Mouse (Mus musculus) spleen, postnatal 14 days (tissue): ENCODE measurements around the gene Fbxw7.

Experiments used
- DNase-seq, 2 experiments: peaks; one replicate each; pipeline ENCODE4 v3.0.0; 2021 to 2022; ENCODE audit warnings: low spot score in 2 of 2

Gene Fbxw7

DNA sequence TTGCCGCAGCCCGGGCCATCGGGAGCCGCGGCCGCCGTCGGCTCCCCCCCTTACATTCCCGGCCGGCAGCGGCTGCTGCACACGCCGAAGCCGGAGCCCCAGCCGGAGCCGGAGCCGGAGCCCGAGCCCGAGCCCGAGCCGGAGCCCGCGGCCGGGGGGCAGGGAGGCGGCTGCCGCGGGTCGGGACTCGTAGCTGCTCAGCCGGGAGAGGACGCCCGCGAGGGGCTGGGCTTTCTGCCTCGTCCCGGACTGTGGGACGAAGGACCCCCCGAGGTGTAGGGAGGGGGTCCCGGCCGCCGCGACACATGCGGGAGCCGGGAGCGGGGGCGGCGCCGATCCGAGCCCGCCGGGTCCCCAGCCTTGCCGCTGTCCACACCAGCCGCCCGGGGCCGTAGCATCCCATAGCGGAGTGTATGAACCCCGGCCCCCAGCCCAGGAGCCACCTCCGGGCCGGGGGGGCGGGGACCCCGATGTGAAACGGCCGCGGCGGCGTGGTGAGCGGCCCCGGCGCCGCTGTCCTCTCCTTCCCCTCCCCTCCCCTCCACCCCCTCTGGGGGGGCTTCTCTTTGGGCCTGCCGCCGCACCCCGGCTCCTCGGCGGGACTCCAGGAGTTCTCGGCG is at the start of gene Fbxw7:
Fbxw7 (plus strand) TSS at position 507 of the 620 bp plus-strand sequence.
- peak; percentile 16 for DNase-seq

DNA sequence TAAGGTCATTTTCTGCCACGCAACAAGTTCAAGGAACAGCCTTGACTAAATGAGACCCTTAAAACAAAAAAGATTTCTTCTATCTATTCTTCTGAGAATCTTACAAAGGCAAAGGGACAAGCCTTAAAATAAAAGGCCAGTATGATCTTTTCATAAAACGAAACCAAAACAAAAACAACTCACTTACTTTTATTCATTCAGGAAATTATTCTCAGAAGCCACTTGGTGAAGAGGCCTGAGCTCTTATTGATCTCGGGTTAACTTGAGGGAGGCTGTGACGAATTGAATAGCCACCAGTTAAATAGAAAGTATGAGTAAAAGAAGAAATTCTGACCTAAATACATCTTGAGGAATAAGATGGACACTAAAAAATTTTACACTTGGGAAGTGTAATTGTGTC is 46.1 kb upstream of the Fbxw7 start:
- DNase-seq = no peak

DNA sequence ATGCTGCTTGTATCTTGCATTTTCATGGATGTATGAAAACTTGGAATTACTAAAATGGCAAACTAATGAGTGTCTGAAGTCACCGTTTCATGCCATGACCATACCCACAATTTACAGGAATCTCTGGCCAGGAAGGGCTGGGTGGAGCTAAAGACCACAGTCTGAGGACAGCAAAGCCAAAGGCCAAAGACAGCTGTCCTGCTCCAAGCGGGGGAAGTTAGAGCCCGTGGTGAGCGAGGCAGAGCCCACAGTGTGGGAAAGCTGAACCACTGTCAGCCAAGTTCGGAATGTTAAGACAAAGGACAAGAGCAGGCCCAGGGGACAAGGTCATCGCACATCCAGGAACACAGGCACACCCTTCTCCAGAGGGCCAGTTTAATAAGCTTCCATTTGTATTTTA is 45.7 kb upstream of the Fbxw7 start:
- DNase-seq = no peak

DNA sequence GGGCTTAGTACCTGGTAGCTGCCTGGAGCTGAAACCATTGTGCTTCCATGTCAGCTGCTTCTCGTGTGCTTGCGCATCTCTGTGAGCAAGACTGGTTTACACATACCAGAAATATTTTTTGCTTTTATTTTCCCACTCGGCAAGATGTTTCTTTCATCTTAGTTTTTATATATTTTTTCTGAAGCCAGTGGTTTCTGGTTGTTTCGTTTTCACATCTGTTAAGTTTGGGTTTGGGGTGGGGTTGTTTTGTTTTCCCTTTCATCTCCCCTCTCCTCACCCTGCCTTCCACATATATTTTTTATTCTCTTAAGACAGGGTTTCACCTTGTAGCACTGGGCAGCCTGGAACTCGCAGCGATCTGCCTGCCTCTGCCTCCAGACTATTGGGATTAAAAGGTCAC is 44.5 kb upstream of the Fbxw7 start:
- DNase-seq = no peak

DNA sequence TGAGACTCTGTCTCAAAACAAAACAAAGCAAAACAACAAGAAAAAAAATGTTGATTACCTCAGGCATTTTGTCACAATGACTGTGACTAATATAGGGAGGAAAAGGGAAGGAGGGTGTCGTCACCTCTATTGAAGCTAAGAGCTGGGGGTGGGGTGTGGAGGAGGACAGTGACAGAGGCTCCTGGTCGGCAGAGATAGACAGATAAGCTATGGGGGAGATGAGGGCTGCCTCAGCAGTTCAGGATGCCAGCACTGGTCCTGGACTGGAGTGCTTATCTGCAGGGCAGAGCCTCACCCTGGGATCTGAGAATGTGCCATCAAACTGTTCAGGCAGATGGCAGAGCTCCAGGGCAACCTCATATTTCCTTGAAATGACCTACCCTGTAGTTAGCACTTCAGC is 43.1 kb upstream of the Fbxw7 start:
- DNase-seq = peak; percentile 13 to 18

DNA sequence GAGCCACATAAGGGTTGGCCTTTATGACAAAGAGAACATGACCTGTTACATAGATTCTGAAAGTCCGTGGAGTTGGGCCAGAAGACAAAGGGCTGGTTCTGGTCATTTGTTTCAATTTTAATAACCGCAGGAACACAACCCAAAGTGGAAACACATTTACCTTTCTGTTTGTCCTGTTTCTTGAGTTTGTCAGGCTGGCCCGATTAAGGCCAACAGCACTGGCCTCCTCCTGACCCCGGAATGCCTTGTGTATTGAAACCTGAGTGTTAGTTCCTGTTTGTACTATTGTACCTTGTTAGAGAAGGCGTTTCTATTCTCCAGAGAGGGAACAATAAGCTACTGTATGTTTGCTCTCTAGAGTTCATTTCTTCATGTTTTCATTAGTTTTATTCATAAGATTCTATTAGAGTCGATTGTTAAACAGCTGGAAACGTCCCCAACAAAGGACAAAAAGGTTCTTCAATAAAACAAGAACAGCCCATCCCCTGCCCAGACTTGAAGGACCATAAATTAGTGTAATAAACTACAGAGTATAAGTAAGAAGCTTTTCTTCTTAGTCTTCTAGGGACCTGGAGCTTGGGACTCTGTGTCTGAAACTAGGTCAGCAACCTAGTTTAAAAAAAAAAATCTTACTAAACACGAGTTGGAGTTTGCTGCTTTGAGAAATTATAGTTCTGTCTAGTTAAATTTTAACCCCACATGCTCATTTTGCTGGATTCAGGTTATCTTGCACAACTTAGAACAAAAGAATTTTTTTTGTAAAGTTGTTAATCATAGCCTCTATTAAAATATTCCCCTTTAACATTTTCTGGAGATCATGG is 40.6 kb upstream of the Fbxw7 start:
- no peak for DNase-seq

DNA sequence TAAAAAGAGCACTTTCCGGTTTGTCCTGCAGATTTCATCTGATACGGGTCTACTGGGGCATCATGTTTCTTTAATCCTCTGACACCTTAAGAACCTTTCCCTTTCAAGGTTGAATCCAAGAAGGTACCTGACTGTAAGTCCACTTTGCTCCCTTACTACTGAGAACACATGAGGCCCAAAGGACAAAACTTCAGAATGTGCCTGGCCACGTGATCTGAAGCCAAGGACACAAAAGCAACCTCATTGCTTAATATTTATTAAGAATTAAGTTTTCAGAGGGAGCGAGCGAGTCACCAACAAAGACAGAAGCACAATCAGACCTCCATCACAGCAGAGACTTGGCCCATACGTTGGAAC is 40.0 kb upstream of the Fbxw7 start:
- DNase-seq = no peak

DNA sequence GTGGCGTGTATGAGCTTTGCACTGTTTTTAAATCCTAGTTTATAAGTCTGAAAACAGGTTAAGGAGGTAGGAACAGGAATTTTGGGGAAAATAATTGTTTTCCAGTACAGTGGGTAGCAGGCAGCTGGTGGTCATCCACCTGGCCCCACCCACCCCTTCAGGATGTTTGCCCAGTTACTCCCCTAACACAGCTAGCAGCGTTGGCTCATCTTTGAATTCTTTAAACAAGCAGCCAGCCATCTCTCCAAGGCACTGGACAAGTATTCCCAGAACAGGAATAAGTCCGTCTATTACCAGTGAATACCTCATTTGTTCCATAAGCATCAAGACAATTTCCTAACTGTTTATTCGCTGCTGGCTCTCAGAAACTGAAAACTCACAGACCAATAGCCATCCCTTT is 39.5 kb upstream of the Fbxw7 start:
- DNase-seq = no peak

DNA sequence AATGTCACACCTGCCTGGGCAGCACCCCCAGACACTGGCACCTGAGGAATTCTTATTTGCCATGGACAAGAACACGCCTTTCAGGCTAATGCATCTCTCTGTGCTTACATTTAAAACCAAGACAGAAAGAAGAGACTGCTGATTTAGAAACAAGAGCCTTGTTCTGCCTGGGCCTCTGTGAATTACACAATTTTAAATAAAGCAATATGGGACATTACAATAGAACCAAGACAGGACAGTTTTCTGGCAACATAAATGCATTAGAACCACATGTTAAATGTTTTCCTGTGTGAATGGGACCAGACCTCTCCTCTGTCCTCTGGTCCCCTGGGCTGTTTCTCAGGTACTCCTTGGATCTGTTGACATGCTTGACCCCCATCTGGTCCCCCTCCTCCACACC is 39.0 kb upstream of the Fbxw7 start:
- no peak for DNase-seq

DNA sequence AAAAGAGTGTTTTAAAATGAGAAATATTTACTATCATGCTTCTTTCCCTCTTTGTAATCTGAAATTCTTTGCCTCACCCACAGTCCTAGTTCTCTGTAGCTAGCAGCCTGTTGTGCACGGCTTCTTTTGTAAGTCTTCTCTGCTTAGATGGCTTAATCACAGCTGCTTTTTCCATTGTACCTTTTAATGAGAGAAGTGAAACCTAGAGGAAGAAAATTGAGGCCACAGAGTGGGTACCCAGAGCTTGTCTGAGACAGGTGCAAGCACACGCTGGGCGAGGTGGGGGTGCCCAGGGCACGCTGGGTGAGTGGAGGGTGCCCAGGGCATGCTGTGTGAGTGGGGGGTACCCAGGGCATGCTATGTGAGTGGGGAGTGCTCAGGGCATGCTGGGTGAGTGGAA is 27.2 kb upstream of the Fbxw7 start:
- no peak for DNase-seq

DNA sequence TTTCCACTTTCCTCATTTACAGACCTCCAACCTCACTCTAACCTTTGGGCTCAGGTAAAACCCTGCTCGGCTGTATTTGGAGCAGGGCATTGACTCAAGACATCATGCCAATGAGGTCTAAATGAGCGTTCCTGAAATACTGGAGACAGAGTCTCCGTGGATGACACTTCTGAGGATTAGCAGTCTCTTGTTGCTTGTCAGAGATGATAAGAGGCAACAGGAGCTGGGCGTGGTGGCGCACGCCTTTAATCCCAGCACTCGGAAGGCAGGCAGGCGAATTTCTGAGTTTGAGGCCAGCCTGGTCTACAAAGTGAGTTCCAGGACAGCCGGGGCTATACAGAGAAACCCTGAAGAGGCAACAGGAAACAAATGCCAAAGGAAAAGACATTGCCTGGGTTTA is 11.0 kb upstream of the Fbxw7 start:
- DNase-seq = no peak

DNA sequence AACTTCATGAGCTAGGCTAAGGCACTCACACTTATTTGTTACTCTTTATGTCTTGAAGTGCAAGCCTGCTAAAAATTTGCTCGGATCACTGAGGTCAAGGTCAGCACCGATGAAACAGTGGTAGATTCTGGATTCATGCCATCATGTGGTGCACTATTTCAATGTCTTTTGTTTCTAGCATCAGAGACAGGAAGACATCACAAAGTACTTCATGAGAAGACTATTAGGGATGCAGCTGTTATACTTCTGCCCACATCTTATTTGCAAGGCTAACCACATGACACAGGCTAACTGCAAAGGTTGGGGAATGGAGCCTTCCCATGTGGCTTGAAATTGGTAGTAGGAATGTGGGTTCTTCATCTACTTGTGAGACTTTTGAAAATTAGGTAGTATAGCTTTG is 8.9 kb upstream of the Fbxw7 start:
- no peak for DNase-seq

DNA sequence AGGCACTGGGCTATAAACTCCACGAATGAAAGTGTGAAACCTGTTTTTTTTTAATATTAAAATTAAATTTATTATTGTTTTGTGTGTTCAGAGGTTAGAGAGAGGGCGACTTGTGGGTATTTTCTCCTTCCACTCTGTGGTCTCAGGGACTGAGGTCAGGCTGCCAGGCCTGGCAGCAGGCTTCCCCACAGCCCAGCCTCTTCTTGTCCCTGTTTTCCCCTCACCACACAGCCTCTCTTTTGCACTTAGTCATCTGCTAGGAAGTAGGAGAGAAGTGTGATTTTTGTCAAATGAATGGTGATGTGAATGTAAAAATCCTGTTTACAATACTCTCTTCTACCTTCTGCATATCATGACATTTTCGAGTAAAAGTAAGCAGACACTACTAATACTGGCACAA is 7.2 kb upstream of the Fbxw7 start:
- no peak for DNase-seq

DNA sequence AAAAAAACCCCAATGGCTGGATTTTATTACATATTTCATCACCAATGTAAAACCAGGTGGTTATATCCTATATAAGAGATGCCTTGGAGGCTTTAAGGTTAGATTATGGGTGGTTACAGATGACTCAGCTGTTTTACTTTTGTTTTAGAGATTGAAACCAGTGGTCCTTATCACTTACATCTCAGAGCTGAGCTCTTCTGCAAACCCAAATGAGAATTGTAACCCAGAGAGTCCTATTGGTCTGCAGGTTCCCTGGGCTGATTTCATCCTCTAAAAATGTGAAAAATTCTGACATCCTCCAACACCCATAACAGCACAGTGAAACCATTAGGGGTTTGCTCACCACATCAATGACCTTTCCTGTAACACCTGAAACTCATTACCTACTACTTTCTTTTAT is 6.2 kb upstream of the Fbxw7 start:
- no peak for DNase-seq

DNA sequence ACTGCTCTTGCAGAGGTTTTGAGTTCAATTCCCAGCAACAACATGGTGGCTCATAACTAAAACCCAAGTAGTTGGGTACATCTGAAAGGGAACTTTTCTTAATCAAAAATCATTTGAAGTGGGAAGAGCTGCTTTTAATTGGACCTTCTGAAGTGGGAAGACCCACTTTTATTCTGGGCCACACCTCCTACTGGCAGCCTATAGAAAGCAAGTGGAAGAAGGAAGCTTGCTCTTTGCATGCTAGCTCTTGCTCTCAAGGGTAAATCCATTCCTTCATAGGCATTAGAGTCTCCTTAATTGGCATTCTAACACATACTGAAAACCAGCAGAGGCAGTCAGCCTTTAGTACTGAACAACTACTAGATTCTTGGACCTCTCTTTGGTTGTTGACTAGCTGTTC is 4.3 kb upstream of the Fbxw7 start:
- no peak for DNase-seq

DNA sequence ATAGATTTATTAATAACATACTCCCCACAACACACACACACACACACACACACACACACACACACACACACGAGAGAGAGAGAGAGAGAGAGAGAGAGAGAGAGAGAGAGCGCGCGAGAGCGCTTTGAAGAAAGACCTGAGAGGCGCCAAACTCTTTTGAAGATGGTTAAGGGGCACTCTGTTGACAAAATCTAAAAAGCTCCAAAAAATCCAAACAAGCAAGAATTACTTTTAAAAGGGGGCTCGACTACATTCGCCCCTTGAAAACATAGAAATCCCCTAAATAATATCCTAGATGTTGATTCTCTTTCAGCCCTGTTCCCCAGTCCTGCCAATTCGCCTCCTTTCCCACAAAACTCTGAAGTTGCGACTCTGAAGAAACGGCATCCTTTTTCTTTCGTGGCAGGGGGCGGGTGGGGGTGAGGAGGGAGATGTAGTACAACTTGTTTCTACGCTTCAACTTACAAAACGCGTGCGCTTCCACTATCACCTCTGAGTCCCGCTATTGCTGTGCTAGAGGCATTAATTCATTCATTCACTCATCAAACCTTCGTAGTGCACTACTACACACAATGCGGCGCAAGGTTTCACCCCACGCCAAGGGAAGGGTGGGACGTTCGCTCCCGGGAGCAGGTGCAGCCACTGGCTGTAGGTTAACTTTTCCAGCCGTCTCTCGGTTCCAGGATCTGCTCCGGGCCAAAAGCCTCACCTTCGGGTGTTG is 1.5 kb upstream of the Fbxw7 start:
- no peak for DNase-seq

DNA sequence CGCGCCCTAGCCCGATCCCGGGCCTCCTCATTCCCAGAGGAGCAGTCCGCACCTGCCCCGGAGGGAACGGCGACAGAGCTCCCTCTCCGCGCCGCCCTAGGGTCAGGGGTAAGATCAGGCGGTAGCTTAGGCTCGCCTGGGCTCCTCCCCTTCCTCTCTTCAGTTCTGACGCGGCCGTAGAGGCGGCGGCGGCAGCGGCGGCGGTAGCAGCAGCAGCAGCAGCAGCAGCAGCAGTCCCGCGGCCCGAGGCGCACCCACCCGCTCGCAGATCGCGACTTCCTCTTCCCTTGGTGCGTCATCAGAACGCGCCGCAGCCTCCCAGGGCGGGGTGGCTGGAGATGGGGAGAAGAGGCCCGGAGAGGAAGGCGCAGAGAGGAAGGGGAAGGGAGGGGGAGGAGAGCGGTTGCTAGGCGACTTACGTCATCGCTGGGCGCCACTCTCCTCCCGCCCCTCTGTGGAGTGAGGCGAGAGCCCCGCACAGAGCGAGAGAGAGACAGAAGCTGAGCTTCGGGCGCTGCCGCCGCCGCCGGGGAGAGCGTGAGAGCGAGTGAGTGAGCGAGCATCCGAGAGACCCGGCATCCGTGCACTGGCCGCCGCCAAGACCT is 809 bp upstream of the Fbxw7 start:
- DNase-seq = peak; percentile 99 to 100

DNA sequence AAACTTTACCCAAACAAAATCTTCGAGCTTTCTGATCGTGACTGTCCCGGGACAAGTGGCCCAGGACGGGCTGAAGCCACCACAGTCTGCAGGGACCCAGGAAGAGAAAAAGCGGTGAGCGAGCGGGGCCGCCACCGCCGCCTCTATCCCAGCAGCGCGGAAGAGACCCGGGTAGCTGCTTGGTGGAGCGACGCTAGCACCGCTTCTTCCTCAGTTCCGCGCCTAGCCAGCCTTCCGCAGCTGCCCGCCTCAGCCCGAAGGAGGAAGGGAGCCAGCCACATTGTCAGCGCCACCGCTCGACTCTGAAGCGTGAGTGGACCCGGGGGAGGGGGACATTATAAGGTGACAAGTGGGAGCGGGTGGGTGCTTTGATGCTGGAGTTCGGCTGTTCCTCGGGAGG is 393 bp downstream of the Fbxw7 start:
- DNase-seq = peak; percentile 35 to 49

DNA sequence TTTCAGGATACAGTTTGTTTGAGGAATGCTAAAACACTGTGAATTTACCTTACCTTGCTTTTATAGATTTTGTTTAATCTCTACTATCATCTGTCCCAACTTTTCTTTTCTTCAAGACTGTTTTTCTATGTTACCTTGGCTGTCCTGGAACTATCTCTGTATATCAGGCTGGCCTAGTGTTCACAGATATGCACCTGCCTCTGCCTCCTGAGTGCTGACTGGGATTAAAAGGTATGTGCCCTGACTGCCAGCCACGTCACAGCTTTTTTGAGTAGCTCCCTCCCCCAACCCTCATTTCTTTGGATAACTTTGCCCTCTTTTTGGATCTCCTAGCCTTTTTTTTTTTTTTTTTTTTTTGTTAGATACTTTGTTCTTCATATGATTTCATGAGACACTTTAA is 1.9 kb downstream of the Fbxw7 start:
- DNase-seq = no peak

DNA sequence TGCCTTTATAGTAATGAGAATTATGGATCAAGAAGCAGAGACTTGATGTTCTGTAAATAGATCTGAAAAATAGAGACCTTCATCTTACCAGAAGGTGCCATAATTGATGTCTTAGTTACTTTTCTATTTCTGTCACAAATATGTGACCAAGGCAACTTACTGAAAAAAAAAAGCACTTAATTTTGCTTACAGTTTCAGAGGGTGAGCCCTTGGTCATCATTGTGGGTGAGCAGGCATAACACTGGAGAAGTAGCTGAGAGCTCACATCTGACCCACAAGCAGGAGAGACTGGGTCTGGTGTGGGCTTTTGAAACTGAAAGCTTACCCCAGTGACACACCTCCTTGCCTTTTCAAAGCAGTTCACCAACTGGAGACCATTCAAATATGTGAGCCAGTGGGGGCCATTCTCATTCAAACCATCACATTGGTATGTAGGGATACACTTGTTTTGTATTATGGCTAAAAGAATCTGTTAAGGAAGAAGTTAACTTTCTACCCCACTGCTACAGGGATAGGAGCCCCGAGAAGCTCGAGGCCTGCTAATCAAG is 5.7 kb downstream of the Fbxw7 start:
- DNase-seq = no peak

DNA sequence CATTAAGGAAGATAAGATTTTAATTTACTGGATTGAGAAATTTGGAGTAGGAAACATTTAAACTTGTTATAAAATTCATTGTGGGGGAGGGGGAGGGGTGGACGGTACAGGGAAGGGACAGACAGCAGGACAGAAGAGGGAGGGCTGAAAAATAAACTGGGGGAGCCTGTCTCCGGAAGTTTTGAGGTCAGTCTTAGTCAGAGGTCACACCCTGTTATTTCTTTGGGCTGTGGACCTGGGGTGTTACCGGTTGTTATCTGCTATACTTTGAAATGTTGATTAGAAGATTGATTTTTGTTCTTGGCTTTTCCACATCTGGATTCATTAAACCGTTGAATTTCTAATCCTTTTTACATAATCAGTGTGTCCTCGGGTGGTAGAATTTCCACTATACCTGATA is 10.9 kb downstream of the Fbxw7 start:
- no peak for DNase-seq

DNA sequence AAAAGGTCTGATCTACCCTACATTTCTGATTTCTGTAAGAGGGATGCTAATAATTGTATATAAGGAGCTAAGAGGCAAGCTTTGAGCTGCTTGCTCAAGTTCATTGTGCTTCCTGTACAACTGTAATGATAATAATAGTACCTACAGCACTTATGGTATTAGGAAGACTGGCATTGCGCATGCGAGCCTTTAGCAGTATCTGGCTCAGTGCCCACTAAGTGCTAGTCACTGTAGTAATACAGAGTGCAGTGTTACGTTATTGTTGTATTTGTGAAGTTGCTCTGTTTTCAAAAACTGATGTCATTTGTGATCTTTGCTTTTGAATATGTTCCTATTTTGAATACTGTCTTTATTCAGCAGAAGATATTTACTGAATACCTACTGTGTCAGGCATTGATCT is 11.3 kb downstream of the Fbxw7 start:
- DNase-seq = no peak
